Mouse (Mus musculus): ENCODE data around the gene Angptl3. TPM values are rescaled to one million over a fixed set of nuclear protein-coding genes. Genes with fewer than 3 reads are reported as not detected.

Angptl3 gene
- total RNA-seq, 2 experiments from 2014 or later, result not detected

Other genes with a start within 250 kb of the Angptl3 start
- 1 to 10 TPM; 2.4 to 2.5 TPM for gene Kank4, start 213.4 kb upstream of the Angptl3 start, total RNA-seq (2021)
- not detected for gene I0C0044D17Rik, start 207.1 kb upstream of the Angptl3 start, total RNA-seq (2021)
- gene Usp1, start 107.1 kb upstream of the Angptl3 start, total RNA-seq (2021), result 10 to 100 TPM; 14.6 to 14.7 TPM
- gene Dock7, start 90.0 kb downstream of the Angptl3 start, total RNA-seq (2021), result 10 to 100 TPM; 62.8 to 70.9 TPM
- gene Atg4c, start 163.0 kb downstream of the Angptl3 start, total RNA-seq (2021), result 10 to 100 TPM; 25.3 to 29.3 TPM

All from left cerebral cortex, postnatal 10 days (tissue).